Mouse (Mus musculus) megakaryocyte-erythroid progenitor cell, adult 5-6 weeks (primary cell): Measurements from ENCODE around the gene Ager. TPM values are rescaled to one million over a fixed set of nuclear protein-coding genes. Genes with fewer than 3 reads are reported as not detected.

ENCODE experiments used
- ATAC-seq: replicated peaks from 2 replicates; pipeline ENCODE4 v1.8.0; 2016; ENCODE audit warnings: mild to moderate bottlenecking, inconsistent platforms; ENCODE audit not compliant: severe bottlenecking, poor library complexity, low FRiP score, low TSS enrichment
- total RNA-seq, 2 experiments: library from RNA; stranded (forward) in 1 of 2; stranded (reverse) in 1 of 2; fragments of 200-1000, 215-1000 nt in 1 of 2; fragments of >200 nt in 1 of 2; fragmentation: Nextera tagmentation in 1 of 2; gene quantifications; 2 replicates each; pipeline ENCODE4 v1.2.3; 2014 to 2017

The Ager gene
- total RNA-seq, 2 experiments from 2014 or later = 6.6 TPM; not detected in 1

DNA sequence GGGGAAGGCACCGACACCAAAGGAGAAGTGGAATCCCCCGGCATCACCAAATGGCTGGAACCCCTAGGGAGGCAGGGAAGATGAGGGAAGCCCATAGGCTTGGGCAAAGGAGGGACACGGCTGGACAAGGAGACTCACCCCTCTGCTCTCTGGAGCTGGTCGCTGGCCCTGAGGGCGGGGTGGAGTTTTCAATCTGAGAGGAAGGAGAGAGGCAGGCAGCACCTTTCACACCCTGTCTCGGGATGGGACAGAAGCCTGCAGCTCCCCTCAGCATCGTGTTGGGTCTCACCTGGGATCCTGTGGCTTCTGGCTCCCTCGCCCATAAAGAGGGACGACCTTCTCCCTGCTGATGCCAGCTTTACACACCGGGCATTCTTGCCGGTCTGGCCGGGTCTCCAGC lies 4.1 kb downstream of the Ager start:
- no peak for ATAC-seq

DNA sequence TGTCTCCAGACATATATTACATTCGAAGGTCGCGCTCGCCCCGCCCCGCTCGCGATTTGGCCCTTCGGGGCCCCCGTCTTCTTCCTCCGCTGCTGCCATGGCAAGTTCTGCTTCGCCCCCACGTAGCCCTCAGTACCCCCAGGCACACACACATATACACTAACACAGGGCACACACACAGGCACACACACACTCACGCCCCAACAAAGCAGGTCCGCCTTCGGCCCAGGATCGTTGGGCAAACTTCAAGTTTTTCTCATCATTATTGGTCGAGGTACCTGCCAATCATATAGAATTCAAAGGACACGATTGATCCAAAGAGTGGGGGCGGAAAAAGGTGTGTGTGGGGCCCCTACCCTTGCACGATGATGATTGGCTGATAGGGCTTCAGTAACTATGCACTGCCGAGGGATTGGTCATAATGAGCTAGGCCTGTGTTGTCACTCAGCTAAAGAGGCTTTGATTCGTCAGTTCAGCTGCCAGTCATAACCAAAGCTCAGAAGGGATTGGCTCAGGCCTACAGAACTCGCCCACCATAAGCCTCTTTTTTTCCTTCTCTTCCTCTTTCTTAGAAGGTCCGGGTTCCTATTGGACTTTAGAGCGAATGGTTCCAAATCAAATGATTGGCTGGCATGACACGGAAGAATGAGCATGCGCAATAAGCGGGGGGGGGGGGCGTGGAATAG lies 5.9 kb downstream of the Ager start, which contains the start of gene Rnf5:
Gene Rnf5, minus strand, starts transcription at position 316 of the 686 bp plus-strand sequence.
- peak; percentile 84 for ATAC-seq

DNA sequence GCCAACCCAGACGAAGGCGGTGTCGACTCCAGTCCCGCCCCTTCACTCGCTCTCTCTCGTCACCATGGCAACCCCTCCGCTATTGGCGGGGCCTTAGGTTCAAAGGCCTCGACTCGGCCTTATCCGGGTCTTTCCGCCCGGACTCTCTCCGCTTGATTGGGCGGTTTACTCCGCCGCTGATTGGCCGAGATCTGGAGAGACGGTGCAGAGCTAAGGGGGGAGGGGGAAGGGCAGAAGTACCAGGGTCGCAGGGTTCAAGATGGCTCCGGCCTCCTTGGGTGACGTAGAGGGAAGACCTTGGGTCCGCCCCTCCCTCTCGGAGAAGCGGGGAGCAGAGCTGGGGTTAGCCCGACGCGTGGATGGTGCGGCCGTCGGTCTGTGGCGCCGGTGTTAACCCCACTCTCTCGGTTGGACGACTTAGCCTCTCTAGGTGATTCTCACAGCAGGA lies 6.4 kb downstream of the Ager start, which contains the start of gene Agpat1:
Gene Agpat1, plus strand, starts transcription at position 202 of the 448 bp plus-strand sequence.
- peak; percentile 73 for ATAC-seq

DNA sequence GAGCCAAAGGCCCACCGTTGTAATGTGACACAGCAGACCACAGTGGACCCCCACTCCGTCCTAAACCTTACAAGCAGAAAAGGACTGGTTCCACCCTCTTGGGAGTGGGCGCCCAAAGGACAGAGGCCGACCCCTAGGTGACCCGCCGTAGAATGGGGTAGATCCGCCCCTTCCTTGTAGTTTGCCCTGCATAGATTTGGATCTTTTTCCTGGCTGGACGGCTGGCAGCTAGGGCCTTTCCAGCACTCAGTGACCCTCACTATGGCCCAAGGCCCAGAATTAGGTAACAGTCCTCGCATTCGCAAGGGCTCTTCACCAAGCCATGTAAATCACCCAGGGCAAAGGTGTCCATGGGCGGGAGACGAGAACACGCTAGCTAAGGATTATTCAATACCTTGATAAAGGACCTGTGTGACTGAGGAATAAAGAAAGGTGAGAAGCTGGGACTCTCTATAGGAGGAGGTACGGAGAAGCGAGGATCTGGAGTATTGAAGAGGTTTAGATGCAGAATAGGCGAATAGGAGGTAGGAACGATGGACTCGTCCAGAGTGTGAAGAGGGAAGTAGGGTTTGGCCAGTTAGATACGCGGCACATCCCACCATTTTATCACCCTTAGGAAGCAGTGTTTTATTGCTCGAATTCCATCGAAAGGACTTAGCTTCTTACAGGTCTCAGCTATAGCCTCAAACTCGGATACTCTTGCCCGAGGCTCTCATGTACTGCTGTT lies 7.0 kb downstream of the Ager start:
- ATAC-seq = no peak

DNA sequence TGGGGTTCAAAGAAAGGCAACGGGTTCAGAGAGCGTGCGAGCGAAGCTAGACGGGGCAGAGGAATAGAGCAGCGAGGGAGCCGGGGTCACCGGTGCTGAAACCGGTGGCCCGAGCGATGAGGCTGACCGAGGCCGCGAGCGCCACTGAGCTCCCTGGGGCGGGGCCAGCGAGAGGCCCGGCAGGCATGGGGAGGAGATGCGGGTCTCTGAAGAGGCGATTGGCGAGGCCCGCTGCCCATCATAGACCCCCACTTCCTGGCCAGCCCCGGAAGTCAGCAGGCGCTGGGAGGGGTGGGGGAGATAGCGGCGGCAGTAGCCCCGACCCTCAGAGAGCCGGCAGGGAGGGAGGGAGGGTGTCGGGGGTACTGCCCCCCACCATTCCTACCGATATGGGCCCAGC lies 7.9 kb downstream of the Ager start:
- peak; percentile 49 for ATAC-seq

DNA sequence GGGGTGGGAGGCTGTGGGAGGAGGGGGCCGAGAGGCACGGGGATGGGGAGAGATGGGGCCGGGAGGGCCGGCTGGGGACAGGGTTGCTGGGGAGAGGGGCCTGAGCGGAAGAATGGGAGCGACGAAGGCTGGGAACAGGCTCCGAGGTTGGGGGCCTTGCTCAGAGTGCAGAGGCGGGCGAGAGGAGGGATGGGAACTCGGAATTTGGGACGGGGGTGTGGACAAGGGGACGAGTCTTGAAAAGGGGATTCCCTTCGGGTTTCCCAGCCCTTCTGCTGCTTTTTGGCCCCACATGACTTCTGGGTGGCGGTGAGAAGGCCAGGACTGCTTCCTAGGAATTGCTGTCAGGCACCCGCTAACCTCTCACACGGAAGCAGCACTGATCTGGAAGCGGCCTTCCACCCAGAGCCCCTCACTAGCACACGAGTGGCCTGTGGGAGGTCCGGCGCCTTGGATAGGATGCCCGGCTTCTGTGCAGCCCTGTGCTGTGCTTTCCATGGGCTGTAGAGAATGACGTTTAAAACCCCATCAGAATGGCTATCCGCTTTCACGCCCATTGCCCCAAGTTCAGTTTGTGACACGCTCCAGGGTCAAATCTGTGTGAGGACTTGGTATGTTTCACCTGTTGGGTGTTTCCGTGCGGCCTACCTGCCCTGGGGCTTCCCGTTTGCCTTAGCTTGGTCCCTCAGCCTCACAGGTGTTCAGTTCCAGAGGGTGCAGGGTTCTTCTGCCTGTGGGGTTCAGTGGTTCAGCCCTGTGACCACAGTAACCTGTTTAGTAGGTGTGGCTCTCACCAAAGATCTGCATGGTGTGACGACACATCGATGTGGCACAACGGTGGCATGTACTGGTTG lies 8.8 kb downstream of the Ager start:
- ATAC-seq = no peak

DNA sequence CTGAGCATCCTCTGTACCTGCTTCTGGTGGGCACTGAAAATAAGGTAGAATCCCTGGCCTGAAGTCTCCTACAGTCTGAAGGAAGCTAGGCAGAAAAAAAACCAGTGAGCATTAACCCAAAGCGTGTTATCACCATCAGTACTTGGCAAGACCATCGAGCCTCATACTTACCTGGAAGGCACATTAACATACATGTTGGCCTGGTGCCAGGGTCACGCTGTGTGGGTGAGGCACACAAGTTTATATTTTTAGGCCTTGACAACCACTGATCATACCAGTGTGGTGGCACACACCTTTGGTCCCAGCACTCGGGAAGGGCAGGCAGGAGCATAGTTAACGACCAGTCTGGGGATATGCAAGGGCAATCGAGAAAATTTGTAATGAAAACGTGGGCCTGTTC lies 10.3 kb downstream of the Ager start:
- ATAC-seq = no peak

DNA sequence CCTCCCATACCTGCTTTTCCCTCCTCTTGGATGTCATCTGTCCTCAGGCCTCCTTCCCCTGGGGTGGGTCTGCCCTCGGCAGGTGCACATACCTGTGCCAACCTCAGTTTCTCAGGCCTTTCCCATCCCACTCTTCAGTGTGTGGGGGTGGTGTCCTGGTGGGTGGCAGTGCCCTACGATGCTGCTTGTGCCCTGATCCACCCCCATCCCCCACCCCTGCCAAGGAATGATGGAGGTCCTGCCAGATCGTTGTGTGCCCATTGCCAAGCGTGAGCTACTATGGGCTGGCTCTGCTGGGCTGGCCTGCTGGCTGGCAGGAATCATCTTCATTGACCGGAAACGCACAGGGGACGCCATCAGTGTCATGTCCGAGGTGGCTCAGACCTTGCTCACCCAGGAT lies 13.4 kb downstream of the Ager start:
- no peak for ATAC-seq

DNA sequence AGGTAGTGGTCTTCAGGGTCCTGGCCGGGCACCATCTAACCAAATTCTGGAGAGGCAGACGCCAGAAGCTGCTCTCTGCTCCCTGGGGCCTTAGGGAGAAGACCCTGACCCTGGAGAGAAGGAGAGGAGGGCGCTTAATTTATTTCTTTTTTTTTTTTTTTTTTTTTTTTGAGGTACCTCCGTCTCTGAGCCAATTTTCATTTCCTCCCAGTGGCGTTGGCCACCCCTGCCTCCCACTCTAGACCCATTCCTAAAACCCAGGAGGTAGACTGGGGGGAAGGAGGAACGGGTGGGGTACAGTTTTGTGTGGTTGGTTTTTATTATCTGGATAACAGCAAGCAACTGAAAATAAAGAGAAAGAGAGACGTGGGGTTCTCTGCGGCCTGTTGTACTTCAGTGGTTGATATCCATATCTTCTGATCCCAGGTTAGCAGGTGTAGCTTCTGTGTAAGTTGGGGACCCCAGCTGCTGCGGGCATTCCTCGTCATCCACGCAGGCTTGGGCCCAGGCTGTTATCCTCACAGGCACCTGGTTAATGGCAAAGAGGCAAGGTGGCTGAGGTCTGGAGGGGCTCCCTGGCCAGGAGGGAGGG lies 15.5 kb downstream of the Ager start:
- peak; percentile 81 for ATAC-seq

DNA sequence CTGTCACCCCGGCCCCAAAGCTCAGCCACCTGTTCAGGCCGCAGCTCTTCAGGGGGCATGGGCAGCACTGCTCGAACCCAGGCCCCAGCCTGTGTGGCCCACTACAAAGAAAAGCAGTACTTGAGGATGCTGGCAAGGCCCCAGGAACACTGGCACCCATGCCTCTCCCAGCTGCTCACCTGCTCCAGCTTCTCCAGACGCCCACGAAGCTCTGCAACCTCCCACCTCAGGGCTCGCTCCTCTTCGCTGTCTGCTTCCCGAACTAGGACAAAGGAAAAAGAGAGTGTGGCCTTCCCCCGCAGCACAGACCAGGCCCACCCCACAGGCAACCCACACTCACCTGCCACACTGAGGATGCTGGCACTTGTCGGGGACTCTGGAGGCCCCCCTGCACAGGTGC lies 16.2 kb downstream of the Ager start:
- no peak for ATAC-seq

DNA sequence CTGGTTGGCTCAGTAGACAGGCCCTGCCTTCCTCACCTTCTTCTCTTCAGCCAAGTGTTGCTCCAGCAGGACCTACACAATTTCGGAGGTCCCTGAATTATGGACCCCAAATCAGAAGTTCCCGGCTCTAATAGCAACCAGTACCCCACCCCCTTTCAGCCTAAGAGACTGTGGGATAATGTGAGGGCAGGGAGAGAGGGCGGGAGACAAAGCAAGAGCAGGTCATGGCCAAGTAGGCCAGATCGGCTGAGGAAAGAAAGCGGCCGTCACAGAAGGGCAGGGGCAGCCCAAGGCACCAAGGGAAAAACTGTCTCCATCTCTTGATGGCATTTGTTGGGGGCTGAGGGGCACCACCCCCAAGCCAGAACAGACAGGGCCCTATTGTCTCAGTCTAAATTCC lies 18.2 kb downstream of the Ager start, which contains the start of gene Egfl8:
Gene Egfl8, minus strand, starts transcription at position 101 of the 400 bp plus-strand sequence.
- no peak for ATAC-seq

DNA sequence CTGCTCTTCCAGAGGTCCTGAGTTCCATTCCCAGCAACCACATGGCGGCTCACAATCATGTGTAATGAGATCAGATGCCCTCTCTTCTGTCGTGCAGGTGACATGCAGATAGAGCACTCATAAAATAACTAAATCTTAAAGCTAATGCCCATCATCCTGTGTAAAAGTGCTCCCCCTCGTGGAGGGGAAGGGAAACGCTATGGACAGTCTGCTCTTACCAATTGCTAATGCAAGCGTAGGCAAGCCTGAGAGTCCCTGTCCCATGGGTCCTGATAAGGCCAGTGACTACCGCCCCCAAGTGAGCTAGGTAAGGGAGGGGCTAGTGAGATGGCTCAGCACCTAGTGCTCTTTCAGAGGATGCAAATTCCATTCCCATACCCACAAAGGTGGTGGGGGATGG lies 21.3 kb downstream of the Ager start:
- ATAC-seq = peak; percentile 79

DNA sequence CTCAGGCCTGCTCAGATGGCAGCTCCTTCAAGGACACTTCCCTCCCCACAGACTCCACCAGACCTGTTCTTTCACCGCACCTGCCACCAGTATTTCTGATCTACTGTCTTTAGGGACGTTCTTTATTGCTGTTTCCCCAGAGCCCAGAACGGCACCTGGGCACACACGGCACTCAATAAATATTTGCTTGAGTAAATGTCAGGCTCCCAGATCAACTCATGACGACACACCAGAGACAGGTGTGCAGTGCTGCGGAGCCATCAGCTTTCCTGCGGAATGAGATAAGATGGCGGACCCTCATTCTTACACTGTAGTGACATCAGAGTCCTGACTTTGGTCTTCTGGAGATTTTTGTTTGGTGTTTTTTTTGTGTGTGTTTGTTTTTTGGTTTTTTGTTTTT lies 23.3 kb downstream of the Ager start:
- no peak for ATAC-seq

DNA sequence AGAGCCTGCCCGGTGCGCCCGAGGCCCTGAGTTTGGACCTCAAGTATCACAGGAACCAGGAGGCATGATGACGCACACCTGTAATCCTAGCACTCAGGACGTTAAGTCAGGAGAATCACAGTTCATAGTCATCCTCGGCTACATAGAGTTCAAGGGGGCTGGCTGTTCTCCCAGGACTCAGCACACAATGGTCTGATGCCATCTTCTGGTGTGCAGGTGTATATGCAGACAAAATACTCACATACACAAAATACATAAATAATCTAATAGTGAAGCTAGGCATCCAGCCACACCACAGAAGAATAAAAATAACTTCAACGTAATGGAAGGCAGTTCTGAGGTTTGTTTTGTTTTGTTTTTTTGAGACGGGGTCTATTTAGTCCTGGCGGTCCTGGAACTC lies 25.5 kb downstream of the Ager start:
- ATAC-seq = no peak

DNA sequence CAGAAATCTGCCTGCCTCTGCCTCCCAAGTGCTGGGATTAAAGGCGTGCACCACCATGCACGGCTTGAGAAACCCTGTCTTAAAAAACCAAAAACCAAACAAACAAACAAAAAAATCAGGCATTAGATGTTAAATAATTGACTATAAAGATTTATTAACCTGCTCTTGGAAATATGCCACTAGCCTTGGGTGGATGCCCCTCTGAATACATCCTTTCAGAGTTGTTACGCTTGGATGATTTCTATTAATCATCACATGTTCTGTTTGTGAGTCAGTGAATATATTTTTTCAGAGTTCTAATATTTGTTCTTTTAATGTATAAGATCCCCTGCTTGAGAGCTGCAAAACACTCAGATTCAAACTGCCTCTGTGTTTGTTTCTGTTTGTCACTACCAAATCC lies 27.3 kb downstream of the Ager start:
- no peak for ATAC-seq

DNA sequence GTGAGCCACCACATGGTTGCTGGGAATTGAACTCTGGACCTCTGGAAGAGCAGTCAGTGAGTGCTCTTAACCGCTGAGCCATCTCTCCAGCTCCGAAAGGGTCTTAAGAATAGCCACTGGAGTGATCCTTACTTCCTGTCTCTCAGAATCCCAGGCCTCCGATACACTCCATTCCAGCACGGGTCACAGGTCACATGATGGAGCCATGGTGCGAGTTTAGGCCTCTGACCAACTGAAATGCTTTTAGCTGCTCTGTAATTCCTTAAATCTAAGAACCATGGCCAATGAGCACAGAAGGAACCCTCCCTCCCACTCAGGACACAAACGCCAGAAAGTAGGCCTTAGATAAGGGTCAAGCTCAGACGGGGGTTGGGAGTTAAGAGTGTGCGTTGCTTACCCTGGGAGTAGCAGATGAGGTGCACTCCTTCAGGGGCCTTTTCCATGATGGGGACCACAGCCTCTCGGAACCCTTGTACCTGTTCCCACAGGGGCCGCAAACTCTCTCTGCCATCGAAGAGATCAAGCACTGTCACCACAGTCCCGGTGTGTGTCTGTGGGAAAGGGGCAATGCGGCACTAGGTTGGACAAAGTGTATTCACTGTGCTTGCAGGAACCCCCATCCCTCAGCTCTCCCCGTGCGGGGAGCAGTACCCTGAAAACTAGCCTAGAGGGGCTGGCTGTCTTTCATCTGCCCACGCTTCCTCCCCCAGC lies 28.6 kb downstream of the Ager start:
- ATAC-seq = no peak

DNA sequence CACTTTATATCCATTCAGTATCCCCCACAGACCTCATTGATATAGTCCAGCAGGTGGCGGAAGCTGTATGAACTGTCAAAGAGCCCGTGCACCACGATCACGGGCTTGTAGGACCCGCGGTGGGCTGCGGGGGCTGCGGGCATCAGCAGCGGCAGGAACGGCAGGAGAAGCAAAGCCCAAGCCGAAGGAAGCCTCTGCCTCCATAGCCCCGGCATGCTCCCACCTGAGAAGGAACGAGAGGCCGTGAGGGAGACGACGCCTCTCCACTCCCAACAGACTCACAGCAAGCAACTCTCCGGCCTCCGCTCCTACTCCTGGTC lies 29.1 kb downstream of the Ager start:
- peak; percentile 48; the same call in 1 of the 2 replicates for ATAC-seq

DNA sequence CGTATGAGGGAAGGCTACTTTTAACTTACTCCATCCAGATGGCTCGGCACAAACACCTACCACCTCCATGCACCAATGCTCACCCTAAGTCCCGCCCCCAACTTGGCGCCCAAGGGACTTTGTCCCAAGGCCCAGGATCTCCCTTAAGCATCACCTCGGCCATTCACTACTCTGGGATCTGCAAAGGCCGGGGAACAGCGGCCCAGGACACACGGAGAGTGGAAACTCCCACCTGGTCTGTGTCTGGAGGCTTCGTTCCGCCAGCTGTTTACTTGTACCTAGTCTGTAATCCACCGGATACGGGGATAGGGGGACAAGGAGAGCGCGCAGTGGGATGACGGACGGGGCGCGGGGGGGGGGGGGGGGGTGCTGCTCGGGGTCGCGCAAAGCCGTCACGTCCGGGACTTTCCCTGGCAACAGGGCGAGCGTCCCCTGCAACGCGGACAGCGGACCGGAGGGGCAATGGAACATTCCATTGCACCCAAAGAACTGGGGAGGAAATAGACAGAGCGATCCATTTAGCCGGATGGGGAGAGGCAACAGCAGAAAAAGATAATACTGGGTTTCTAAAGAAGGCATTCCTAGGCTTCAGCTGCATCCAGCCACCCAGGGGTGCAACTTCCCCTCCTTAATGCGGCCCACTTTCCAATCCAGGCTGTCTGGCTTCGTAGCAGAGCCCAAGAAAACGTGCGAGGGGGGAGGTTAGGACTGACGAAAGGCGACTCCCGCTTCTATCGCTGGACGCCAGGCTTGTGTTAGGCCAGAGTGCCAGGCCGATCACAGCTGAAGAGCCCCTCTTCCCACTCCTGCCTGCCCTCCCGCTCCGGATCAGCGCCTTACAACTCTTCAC lies 29.7 kb downstream of the Ager start:
- ATAC-seq = peak; percentile 72
